Mouse (Mus musculus) mouse trophoblast stem cell (cell line): ENCODE measurements around the gene Mgarp.
"Not testable (repeated sequence)": the region's sequence is repeated elsewhere in the genome, so short reads cannot be mapped to it uniquely, and the experiment has no call there.

ENCODE experiments used
- in situ Hi-C, 2 experiments: fragments of 300-500 bp; cut with MseI, MboI; formaldehyde crosslinking; loops; 2 replicates in 1 of 2; 3 replicates in 1 of 2; pipeline ENCODE4 v1.15.1; 2025

Gene Mgarp

GRCm38 (mm10) chr3:51396219-51397068 is at the start of gene Mgarp:
Gene Mgarp (minus strand): TSS chr3:51396738.
- in situ Hi-C loops = no loop called here

- in situ Hi-C loops = no loop called here
These were observed 38.5 kb upstream of the Mgarp start for GRCm38 (mm10) chr3:51434871-51435595.

GRCm38 (mm10) chr3:51434364-51434763 is 37.8 kb upstream of the Mgarp start:
- in situ Hi-C loops = not testable (repeated sequence)

GRCm38 (mm10) chr3:51425394-51425793 is 28.9 kb upstream of the Mgarp start:
- in situ Hi-C loops = no loop called here

GRCm38 (mm10) chr3:51421921-51422320 is 25.4 kb upstream of the Mgarp start:
- in situ Hi-C loops = no loop called here

- in situ Hi-C loops = no loop called here
These were observed 21.4 kb upstream of the Mgarp start for GRCm38 (mm10) chr3:51417966-51418365.

GRCm38 (mm10) chr3:51417485-51417884 is 20.9 kb upstream of the Mgarp start:
- in situ Hi-C loops = no loop called here

GRCm38 (mm10) chr3:51417135-51417458 is 20.6 kb upstream of the Mgarp start:
- in situ Hi-C loops = no loop called here

GRCm38 (mm10) chr3:51416364-51417134 is 20.0 kb upstream of the Mgarp start:
- in situ Hi-C loops = no loop called here

- in situ Hi-C loops = no loop called here
These were observed 19.5 kb upstream of the Mgarp start for GRCm38 (mm10) chr3:51416073-51416363.

GRCm38 (mm10) chr3:51415098-51416072 is 18.8 kb upstream of the Mgarp start, which contains the start of gene Naa15:
Gene Naa15 (plus strand): TSS chr3:51415148.
- in situ Hi-C loops = no loop called here

- in situ Hi-C loops = no loop called here
These were observed 16.7 kb upstream of the Mgarp start for GRCm38 (mm10) chr3:51413276-51413675.

GRCm38 (mm10) chr3:51412457-51412856 is 15.9 kb upstream of the Mgarp start:
- in situ Hi-C loops = no loop called here

- in situ Hi-C loops = no loop called here
These were observed 12.1 kb upstream of the Mgarp start, which contains the start of gene Ndufc1 for GRCm38 (mm10) chr3:51408561-51409183. Gene Ndufc1 (minus strand): TSS chr3:51408988.

- in situ Hi-C loops = no loop called here
These were observed 11.5 kb upstream of the Mgarp start for GRCm38 (mm10) chr3:51407870-51408560.

GRCm38 (mm10) chr3:51402628-51403027 is 6.1 kb upstream of the Mgarp start:
- in situ Hi-C loops = no loop called here

- in situ Hi-C loops = not testable (repeated sequence)
These were observed 5.5 kb upstream of the Mgarp start for GRCm38 (mm10) chr3:51402054-51402453.

GRCm38 (mm10) chr3:51400682-51401081 is 4.1 kb upstream of the Mgarp start:
- in situ Hi-C loops = no loop called here

GRCm38 (mm10) chr3:51399531-51399930 is 3.0 kb upstream of the Mgarp start:
- in situ Hi-C loops = no loop called here

GRCm38 (mm10) chr3:51398667-51399066 is 2.1 kb upstream of the Mgarp start:
- in situ Hi-C loops = no loop called here
